Mouse (Mus musculus): ENCODE measurements around the gene Foxp4.
A peak's percentile ranks its signal among the peaks of the same experiment; 100 is the strongest.

Gene Foxp4

DNA sequence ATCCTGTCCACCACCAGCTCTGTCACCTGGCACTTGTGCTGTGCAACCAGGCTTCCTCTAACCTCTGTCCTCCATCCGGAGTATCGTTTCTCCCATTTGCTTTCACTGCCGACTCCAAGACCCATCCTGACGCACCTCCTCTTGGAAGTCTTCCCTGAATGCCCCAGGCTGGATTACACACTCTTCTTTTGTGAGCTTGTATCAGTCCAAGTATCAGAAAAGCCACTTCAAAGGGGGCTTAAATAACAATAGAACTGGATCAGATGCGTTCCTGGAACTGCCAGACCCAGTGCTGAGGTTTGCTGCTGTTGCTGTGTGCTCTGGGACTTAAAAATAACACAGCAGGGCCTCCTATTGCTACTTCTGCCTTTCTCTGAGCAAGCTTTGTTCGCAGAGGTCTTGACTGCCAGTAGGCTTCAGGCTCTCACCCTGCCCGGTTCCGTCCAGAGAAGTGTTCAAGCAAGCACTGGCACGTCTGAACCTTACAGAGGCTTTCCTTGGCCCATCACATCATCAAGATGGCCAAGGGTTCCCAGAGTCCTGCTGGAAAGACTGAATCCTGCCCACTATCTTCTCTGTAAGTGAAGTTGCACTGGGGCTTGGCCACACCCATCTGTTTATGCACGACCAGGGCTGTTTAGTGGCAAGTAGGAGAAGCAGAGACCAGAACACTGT lies 13.6 kb upstream of the Foxp4 start:
- no peak for DNase-seq (ENCODE audit: extremely low read depth, insufficient read length, low spot score)

DNA sequence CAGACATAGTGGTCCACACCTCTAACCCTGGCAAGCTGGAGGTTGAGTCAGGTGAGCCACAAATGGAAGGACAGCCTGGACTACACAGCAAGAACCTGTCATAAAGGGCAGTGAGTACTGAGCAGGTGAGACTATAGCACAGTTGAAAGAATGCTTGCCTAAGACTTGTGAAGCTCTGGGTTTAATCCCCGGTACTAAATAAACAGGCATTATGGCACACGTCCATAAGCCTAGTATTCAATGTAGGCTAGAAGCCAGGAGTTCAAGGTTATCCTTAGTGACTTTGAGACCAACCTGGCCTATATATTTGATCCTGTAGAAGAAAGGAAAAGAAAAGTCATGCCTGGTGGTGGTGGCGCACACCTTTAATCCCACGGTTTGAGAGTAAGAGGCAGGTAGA lies 12.1 kb upstream of the Foxp4 start:
- DNase-seq (ENCODE audit: extremely low read depth, insufficient read length, low spot score), result no peak

DNA sequence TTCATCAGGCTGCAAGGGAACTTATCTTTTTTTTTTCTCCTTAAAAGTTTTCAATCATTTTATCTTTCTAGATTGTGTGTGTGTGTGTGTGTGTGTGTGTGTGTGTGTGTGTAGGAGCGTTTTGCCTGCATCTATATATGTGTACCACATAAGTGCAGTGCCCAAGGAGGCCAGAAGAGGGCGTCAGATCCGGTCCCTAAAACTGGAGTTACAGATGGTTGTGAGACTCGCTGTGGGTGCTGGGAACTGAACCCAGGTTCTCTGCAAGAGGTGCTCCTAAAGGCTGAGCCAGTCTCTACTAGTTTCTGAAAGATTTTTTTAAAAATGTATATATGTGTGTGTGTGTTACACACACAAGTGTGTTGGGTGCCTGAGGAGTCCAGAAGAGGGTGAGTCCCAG lies 5.0 kb upstream of the Foxp4 start:
- no peak for DNase-seq (ENCODE audit: extremely low read depth, insufficient read length, low spot score)

DNA sequence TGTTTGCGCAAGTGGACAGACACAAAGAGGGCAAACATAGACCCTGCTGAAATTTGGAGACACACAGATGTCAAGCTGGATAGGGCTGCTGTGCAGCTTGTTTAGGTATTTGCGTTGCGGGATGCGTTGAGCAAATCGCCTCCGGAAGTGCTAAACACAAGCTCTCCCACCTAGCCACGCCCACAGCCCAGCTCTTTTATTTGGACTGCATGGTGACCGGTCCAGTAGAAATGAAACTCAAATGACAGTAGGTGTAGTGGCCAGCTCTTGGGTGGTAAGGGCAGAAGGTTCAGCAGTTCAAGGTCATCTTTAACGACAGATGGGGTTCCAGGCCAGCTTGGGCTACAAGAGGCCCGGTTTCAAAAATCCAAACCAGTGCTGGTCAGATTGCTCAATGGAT lies 1.5 kb upstream of the Foxp4 start:
- peak; percentile 22 for DNase-seq (ENCODE audit: extremely low read depth, insufficient read length, low spot score)

DNA sequence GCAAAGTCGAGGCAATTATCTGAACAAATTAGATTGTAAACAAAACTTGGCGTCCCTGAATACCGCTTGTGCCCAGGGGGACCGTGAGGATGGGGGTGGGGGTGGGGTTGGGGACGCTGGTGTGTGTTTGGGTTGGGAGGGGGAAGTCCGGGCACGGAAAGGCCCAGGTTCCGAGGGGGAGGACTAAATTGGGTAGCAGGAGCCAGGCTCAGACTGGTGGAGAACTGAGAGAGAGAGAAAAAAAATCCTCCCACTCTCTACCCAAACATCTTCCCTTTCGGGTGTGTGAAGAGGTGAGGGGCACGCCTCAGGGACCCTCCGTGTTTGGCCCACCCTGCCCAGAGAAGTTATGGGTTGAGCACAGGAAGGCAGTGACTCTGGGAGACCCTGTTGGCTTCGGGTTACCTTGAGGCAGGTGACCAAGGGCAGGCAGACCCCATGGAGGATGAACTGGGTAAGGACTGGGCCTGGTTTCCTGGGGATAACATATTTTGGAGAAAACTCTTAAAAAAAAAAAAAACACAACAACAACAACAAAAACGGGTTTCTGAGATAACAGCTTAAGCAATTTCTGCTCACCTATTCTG lies 988 bp upstream of the Foxp4 start:
- DNase-seq (ENCODE audit: extremely low read depth, insufficient read length, low spot score), result no peak

DNA sequence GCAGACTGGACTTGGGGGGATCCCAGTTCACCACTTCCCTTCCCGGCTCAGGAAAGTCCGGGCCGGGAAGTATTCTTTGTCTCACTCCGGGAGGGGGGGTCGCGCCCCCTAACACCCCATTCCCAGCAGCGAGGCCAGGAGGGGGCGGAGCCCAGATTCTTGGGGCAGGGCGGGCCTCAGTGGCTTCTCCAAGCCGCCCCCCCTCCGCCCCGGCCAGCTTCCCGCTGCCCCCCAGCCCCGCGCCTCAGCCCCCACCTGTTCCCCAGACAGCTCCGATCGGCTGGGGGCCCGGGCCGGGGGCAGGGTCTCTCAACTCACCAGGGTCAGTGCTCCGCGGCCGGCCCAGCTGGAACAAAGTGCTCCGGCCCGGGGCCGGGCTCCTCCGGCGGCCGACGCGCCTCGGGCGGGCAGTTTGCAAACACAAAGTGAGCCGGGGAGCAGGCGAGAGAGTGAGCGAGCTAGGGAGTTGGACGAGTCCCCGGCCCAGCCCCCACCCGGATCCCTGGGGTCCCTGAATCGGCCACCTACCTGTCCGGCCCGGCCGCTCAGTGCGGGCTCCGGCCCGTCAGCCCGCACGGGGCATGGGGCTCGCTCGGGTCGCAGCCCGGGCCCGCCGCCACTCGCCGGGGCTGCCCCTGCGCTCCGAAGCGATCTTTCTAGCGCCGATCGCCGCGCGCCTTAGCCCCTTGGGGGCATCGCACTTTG lies 615 bp downstream of the Foxp4 start:
- peak; percentile 69 for DNase-seq (ENCODE audit: extremely low read depth, insufficient read length, low spot score)

DNA sequence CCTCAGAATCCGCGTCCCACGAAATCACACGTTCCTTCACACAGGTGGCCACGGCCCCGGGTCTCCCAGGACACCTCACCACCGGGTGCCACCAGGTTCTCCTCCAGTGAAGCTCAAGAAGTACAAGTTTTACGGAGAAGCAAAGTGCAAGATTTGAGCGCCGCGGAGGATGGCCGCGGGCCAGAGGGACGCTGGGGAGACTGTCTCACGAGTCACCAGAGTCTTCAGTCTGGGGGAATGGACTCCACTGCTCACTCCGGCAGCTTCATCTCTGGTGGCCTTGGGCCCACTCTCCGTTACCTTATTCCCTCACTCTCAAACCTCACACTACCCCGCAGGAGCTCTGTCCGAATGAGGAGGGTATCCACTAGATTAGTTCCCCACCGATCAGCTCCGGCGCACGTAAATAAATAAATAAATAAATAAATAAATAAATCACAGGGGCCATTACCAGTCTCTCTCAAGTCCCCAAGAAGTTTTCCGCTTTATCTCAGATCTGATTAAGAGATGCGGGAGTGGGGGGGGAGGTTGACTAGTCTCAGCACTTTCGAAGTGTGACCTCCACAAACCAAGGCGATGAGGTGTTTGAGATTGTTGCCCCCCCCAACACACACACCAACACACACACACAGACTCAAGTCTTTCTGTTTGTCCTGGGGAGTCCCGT lies 1.3 kb downstream of the Foxp4 start:
- DNase-seq (ENCODE audit: extremely low read depth, insufficient read length, low spot score), result peak; percentile 38

DNA sequence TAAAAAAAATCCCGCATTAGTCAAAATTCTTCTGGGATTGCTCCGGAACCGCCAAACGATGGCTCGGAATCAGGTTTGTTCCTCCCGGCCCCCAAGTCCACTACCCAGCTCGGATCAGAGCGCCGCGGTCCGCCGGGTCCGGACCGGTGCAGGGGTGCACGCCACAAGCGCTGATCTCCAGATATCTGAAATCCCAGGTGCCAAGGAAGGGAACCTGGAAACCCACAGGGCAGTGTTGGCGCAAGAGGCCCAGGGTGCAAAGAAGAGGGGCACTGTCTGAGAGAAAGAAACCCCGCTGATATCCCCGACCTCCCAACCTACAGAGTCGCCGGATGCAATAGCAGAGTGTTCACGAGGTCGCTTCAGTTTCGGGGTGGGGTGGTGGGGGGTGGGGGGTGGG lies 1.9 kb downstream of the Foxp4 start:
- no peak for DNase-seq (ENCODE audit: extremely low read depth, insufficient read length, low spot score)

DNA sequence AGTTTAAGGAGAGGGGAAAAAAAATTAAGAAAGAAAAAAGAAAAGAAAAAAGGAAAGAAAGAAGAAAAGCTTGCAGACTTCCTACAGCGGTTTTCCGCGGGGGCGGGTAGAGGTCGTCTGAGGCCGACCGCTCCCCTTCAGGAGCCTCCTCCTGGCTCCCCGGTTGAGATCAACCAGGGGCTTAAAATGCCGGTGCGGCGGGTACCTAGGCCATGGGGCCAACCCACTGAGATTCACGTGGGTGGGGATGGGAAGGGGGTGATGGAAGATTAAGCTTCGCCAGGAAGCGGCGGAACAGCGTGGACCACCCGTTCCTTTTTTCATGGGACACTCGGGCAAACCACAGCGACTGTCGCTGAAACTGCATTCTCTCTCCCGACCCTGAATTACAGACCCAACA lies 2.3 kb downstream of the Foxp4 start:
- DNase-seq (ENCODE audit: extremely low read depth, insufficient read length, low spot score), result no peak

DNA sequence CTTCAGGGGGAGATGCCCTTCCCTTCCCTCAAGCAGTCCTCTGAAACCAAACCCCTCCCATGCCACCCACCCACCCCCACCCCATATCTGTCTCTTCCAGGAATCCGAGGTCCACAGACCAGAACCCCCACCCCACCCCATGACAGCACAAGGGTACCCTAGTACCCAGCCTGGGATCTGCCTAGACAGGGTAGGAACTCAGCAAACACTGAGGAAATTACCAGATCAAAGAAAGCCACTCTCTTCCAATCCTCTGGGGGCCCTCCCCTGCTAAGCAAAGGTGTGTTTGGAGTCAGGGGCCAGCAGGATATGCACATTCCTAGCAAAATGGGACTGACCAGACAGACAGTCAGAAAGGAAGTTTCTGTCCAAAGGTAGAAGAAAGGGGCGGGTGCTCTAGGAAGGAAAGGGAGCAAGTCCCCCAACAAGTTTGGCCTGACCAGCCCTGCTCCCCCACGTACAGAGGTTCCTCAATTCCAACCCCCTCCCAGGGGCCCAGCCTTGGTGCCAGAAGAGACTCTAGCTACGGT lies 3.2 kb downstream of the Foxp4 start:
- no peak for DNase-seq (ENCODE audit: extremely low read depth, insufficient read length, low spot score)

DNA sequence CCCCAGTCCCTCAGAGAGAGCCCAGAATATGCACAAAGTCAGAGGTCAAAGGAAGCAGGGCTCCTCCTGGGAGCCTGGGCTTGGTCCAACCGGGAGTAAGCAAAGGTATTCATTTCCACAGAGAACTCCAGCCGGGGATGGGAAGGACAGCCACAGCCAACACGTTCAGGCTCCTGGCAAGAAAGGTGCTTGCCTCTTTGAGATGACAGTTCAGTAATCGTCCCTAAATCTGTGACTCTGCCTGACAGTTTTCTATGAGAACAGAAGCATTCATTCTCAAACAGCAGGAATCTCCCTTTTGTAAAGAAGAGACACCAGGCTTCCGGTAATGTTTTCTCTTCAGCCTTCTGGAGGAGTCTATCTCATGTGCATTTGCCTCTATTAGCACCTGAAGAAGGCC lies 4.6 kb downstream of the Foxp4 start:
- DNase-seq (ENCODE audit: extremely low read depth, insufficient read length, low spot score), result no peak

DNA sequence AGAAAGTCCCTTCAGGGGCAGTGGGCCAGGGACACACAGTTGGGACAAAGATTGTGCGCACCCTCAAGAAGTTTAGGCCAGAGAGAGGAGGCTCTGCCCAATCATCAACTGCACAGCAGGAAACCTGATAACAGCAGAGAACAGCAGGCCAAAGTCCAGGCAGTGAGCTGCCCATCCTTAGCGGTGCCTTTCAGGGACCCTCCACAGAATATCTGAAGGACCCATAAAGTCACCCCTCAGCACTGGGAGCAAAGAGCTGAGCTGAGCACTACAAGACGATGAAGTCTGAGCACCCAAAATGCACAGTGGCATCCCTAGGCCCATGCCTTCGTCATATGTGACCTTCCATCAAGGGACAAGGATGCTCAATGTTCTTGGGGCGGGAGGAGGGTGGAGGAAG lies 6.5 kb downstream of the Foxp4 start:
- no peak for DNase-seq (ENCODE audit: extremely low read depth, insufficient read length, low spot score)

DNA sequence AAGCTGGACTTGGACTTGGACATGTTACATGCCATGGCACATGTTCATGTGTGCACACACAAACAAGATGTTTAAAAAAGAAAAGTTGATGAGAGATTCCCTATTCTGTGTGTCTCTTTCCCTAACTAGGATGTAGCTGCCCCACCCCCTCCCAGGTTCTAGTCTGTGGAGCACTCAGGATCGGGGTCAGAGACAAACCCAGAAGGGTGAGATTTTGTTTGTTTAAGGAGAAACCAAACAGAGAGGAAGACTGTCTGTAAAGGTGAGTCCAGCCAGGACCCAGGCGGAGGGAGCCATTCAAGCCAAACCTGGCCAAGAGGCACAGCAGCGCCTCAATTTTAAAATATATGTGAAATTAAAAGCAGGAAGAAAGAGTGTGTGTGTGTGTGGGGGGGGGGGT lies 7.2 kb downstream of the Foxp4 start:
- no peak for DNase-seq (ENCODE audit: extremely low read depth, insufficient read length, low spot score)

DNA sequence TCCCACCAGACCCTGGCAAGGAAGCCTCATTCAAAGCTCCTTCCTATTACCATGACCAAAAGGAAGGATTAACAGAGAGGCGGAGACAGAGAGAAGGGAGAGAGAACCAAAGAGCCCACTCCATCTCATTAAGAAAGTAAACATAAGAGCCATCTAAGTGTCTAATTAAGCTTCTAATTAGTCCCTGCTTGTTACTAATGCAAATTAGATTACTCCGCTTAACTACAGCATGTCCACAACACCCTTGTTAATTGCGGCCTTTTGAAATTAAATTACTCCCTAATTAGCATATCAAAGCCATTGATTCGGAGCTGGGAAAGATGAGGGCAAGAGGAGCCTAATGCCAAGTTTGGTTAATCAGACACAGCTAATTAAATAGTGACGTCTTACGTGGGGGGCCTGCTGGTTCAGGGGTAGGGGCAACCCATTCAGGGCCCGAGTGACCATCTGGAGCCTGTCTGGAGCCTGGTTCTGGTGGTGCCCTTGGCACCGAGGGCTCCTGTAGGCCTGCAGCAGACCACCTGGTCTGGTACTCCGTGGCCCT lies 9.7 kb downstream of the Foxp4 start:
- no peak for DNase-seq (ENCODE audit: extremely low read depth, insufficient read length, low spot score)

DNA sequence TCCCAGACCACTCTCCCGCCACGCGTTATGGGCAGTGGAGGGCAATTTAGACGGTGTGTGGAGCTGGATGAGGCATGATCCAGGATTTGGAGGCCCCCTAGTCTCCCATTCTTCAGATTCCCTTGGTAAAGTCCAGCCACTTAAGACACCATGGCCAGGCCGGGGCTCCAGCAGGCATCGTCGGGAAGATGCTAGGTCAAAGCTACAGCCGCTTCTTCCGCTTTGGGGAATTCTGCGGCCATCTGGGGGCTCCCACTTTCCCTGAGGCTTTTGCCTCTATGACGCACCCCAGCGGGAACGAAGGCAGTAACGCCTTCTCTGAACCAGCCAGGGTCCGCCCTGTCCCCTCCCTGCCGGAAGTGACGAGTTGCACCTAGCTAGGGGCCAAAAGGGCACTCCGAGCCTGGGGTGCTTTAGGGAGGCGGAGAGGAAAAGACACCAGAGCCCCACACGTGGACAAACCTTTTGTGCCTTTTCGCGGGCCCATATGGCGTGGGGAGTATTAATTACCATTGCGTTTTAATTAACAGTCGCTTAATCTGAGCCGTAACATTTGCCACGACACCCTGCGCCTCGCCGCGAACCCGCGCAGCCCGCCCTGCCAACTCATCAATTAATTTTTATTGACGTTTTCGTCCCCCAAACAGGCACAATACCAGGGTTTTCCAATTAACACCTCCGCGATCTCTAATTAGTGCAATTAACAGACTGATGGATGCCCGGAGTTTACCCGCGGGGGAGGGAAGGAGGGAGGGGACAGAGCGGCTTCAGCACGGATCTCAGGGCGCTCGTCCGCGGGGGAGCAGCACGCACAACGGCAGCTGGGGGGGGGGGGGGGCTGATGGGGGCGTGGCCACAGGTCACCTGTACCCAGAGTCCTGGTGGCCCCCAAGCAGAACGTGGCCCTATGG lies 15.1 kb downstream of the Foxp4 start:
- no peak for DNase-seq (ENCODE audit: extremely low read depth, insufficient read length, low spot score)

DNA sequence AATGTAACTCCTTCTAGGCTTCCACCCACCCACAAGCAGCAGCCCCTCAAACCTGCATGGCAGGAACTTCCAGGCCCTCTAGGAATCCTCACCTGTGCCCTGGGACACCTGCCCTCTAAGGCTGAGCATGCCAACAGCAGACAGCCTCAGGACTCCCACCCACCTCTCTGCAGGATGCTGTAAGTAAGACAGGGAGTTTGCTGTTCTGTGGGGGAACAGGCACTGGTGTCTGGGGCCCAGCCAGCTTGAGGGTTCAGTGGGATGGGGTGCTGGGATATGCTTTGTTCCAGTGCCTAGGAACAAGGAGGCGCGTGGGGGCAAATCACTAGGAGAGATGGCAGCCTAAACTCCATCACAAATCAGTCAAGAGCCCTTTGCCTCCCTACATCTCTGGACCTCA lies 16.4 kb downstream of the Foxp4 start:
- DNase-seq (ENCODE audit: extremely low read depth, insufficient read length, low spot score), result no peak

DNA sequence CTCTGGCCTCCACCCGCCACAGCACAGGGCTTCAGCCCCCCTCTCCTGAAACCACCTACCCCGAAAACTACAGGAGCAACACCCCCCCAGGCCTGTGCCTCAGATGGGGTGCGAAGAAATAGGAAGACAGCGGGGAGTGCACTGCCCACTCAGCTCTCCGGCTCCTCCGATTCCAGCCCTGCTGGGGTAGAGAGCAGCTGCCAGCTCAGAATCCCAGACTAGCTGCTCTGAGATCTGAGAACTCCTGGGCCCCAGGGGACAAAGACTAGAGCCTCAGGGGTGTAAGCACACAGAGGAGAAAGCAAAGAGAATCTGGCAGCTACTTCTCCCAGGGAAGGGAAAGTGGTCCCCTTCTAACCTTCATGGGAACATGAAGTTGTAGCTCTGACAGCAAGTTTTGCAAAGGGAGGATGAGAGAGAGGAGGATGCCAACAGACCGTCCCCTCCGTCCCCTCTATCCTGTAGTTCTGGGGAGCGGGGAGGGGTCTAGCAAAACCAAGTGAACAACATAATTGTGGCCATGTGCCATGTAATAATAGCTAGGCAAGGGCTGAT lies 17.0 kb downstream of the Foxp4 start:
- DNase-seq (ENCODE audit: extremely low read depth, insufficient read length, low spot score), result no peak

DNA sequence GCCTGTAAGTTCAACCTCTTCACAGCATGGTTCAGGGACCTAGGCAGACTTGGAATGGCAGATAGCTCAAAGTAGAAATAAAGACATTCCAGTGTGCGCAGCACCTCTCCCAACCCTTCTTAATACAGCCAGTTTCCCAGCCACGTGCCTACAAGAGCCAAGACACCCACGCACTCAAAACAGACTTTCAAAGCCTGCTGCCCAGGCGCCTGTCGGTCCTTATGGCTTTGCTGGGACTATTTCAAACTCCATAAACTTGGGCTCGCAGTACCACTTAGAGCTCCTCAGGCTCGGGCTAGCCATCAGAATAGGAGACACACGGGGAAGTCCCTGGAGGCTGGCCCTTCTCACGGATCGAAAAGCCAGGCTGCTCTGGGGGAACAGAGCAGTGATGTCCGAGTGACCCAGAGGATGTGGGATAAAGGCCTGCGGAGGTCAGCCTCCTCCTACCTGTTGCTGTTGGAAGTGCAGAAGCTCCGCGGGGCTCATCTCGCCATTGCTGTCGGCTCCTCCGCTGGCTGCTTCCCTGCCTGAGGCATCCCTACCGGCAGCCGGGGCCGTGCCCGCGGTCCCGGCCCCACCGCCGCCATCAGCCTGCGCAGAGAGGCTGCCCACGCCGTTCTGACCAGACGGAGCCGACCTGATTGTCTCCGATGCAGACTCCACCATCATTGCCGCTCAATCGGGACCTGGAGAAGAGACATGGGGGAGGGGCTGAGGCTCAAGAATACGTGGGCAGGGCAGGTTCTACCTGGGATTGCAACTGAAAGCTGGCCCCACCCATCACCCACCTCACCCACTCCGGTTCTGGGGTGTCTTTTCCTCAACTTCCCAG lies 20.4 kb downstream of the Foxp4 start:
- no peak for DNase-seq (ENCODE audit: extremely low read depth, insufficient read length, low spot score)

DNA sequence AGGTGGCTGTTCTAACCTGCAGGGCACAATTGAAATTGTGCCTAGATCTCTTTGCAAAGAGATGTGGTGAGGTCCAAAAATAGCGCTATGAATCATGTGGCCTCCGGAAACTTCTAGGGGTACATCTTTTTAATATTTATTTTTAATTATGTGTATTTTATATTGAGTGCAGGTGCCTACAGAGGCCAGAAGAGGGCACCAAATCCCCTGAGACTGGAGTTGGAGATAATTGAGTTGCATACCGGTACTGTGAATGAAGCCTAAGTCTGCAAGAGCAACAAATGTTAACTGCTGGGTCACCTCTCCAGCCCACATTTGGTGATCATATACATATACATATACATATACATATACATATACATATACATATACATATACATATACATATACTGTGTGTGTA lies 22.7 kb downstream of the Foxp4 start:
- no peak for DNase-seq (ENCODE audit: extremely low read depth, insufficient read length, low spot score)
